Mouse (Mus musculus): ENCODE measurements around the gene Faap100.
"Not testable (repeated sequence)": the region's sequence is repeated elsewhere in the genome, so short reads cannot be mapped to it uniquely, and the experiment has no call there.

Gene Faap100

DNA sequence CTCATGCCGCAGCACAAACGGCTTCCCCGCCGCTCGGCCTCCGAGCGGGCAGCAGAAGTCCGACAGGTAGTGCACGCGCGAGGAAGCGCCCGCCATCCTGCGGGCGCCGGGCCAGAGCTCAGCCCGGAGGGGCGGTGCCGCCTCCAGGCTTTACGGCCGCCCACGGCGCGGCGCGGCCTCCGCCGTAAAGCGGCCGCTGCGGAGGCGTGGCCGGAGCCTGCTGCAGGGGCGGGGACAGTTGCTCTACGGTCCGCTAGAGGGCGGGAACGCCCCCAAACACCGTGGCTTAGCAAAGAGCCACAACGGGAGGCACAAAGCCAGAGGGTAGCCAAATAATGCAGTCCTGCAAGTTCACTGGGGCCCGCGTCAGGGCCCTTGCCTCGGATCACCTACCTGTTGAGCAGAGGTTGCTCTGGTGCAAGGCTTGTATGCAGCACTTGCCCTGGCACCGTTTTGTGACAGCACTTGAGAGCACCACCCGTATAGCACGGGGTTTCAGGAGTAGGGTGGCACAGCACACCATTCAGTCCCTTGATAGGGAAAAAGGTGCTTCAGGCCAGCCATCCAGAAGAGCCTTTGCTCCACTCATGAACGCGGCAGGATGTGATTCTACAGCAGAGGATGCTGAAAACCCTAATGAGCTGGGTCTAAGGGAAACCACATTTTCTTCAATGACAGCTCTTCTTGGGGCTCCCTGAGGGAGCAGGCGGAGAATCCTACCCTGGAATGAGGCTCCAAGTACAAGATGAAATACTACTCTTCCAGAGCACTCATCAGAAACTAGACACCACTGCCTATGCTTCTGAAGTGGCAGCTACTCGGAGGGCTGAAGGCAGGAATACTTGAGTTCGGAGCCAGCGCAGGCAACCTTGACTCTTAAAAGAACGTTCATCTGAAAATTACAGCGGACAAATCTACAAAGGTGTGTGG lies at the start of gene Faap100:
TSS of gene Faap100 (minus strand) at position 154 of the 930 bp plus-strand sequence.
- DNase-seq (ENCODE audit: low spot score in 2 of 2): peak; percentile 82 to 83

DNA sequence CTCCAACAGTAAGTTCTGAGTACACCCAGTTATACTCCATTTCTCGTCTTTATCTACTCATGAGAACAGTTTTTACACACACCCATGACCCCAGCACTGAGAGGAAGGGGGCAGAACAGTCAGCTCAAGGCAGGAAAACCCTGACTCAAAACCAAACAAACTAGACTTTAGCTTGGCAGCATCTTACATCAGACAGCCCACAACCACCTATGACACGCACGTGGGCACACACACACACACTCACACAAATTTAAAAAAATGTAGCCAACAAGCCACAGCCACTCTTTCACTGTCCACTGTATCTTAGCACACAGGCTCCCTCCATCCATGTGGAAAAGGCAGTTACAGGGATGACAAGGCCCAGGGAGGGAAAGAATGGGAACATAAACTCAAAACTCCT lies 48.2 kb upstream of the Faap100 start:
- no peak for DNase-seq (ENCODE audit: low spot score in 2 of 2)

DNA sequence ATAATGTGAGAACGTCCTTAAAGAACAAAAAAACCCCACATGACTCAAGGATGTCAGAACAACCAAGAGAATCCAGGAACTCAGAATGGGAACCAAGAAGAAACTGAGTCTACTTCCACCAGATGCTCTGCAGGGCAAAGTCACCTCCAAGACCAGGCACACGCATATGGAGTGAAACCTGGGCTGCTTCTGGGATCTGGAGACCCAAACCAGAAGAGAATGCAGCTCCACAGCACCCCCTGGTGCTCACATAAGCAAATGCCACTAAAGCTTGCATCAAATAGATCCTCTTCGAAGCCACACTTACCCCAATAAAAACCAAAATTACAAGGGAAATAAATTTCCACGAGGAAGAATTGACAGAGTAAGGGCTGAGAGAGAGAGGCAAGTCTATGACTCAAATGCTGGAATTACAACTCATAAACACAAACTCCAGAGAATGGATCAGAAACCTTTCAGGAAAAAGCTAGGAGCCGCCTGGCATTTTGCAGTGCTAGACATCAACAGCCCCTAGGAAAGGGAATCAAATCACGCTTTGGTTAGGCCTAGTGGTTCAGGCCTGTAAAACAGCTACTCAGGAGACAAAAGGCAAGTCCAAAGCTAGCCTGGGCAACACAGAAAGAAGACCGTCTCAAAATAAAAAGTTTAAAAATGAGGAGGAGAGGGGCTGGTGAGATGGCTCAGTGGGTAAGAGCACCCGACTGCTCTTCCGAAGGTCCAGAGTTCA lies 45.2 kb upstream of the Faap100 start:
- peak; percentile 37 to 64 for DNase-seq (ENCODE audit: low spot score in 2 of 2)

DNA sequence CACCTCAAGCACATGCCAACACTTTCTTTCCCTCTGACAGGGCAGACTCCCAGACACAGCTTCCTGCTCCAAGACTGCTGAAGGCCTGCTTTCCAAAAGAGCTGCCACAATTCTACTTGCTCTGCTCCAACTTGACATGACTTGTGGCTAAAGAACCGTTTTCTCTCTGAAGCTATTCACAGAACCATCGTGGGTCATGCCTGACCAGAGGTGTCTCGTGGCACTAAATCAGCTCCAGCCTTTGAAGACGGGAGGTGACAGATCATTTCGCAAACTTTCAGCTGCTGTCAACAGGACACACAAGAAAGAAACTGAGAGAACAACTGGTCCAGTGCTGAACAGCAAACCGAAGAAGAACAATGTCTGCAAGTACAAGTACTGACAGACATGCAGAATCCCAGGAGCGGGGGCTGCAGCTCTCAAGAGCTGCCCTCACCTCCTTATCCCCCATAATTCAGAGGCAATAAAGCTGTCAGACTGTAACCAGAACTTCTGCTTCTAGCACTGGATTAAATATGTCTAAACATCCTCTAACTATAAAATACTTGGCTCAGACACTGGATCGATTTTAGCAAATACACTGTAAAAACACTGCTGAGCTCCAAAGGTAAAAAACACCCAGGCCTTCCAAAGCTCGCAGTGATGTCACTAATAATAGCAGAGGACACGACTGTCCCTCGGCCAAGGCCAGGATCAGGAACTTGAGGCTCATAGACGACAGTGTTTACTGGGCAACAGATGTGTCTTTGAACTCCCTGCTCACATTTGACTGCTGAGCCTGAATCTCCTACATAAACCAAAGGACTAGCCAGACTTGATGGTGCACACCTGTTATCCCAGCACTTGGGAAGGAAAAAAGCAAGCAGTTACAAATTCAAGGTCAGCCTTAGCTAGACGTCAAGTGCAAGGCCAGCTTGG lies 44.3 kb upstream of the Faap100 start:
- no peak for DNase-seq (ENCODE audit: low spot score in 2 of 2)

DNA sequence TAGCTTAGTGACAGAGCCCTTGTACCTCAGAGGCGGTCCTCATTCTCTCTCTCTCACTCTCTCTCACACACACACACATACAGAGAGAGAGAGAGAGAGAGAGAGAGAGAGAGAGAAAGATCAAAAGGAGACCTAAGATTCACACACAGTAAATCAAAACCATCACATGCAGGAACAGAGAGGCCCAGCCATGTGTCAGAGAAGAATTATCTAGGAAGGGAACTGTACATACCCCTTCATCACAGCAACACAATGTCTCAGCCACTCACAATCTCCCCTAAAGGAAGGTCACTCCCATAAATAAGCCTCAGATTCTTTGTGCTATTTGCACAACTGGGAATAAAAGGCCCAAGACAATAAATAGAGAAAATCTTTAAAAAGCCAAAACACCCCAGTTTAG lies 40.0 kb upstream of the Faap100 start:
- no peak for DNase-seq (ENCODE audit: low spot score in 2 of 2)

DNA sequence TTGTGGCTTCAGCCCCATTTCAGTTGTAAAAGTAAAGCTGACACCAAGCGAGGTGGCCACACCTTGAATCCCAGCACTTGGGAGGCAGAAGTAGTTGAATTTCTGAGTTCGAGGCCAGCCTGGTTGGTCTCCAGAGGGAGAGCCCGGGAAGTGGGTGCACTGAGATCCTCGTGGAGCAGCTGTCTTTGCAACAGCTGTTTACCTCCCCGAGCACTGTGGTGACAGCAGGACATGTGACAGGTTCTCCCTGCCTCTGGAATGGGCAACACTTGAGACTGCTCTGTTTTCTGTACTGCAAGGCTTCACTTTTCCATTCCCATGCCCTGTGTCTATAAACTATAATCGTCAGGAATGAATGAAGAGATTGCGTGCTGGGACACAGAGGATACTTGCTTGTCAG lies 39.3 kb upstream of the Faap100 start:
- no peak for DNase-seq (ENCODE audit: low spot score in 2 of 2)

DNA sequence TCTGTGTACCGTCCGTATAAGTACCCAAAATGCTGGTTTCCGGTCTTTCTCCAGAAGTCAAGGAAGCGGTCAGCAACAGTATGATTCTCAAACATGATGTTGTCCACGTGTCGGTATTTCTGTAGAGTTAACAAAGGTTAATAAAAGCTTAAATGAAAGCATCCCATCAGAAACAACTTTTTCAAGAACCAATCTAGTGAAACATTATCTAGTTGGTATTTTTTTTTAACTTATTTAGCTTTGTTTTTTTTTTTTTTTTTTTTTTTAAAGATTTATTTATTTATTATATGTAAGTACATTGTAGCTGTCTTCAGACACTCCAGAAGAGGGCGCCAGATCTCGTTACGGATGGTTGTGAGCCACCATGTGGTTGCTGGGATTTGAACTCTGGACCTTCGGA lies 35.1 kb upstream of the Faap100 start:
- not testable (repeated sequence) for DNase-seq (ENCODE audit: low spot score in 2 of 2)

DNA sequence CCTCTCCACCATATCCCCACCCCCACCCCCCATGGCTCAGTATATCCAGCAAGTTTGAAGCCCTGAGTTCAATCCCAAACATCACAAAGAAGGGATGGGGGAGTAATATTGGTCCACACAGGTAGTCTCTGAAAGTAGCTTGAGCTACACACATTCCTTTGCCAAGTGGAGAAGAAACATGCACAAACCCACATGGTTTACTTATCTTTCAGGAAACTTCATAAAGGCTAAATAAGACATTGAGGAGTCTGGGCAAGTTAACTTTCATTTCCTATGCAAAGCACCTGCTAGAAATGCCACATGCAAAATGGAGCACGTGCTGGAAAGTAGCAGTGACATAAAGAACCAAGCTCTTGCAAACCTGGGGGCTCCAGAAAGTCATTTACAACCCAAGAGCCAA lies 27.9 kb upstream of the Faap100 start:
- no peak for DNase-seq (ENCODE audit: low spot score in 2 of 2)

DNA sequence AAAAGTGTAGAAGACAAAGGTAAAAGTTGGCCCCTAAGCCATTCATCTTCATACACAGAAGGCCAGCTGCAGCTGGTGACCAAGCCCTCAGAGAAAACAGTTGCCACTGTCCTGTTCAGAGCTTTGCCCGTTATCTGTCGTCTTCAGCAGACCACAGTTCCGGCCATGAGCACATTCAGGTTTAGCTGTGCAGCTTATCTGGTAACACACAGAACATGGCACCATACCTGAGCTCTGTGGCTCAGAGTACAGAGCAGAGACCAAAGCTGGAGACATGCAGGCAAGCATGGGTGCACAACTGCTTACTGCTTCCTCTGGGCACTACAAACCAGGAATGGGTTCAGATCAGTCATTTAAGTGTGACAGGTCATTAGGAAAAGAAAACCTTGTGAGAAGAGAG lies 27.3 kb upstream of the Faap100 start:
- no peak for DNase-seq (ENCODE audit: low spot score in 2 of 2)

DNA sequence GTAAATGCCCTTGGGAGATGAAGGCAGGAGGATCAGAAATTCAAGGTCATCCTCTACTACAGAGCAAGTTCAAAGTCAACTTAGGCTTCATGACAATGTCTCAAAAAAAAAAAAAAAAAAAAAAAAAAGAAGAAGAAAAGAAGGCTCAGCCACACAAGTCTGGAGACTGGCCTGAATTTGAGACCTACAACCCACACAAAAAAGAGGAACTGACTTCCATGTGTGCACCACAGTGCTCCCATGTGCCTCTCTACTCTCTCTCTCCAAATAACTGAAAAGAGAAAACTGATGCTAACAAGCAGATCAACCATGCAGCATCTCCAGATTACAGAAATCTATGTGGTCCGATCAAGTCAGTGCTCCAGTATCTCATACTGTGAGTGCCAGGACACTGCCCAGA lies 26.2 kb upstream of the Faap100 start:
- no peak for DNase-seq (ENCODE audit: low spot score in 2 of 2)

DNA sequence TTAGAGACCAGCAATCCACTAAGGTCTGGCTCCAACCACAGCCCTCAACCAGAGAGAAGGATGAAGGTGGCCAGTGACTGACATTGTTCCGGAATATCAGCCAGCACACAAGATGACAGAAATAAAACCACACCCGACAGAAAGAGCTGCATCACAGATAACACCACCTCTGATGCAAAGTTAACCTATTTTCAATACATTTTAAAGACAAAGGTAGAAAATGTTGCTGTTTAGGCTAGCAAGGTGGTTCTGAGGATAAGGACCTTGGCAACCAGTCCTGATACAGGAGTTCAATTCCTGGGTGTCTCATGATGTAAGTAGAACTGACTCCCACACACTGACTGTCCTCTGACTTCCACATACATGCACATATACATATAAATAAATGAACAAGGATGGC lies 20.8 kb upstream of the Faap100 start:
- DNase-seq (ENCODE audit: low spot score in 2 of 2): no peak

DNA sequence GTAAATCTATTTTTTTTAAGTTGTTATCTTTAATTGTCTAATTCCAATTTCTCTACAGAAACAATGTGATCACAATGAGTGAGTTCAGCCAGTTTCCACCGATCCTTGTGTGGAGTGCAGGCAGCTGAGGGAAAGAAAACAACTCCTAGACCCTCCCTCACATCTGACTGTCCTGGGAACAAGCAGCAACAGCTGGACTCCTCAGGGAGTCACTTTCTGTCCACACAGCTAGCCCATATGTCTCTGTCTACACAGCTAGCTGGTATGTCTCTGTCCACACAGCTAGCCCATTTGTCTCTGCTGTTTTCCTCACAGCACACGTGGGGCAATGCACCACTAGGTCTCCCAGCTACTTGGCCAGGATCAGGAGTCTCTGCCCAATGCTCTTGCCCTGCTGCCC lies 19.0 kb upstream of the Faap100 start:
- DNase-seq (ENCODE audit: low spot score in 2 of 2): no peak

DNA sequence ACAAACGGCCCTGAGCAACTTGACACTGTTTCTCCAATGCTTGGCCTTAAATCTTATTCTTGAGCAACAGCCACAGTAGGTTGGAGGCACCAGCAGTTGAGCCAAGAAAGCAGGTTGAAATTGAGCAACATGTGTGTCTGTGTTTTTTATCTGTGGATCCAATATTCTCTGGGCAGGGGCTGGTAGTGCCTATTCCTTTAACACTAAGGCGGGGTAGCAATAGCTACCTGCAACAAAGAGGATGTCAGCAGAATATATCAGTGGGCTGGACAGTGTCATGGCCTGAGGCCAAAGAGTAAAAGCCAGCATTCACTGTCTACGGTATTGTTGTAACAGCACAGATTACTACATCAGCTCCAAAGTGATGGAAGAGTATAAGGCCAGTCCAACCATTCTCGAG lies 17.1 kb upstream of the Faap100 start:
- no peak for DNase-seq (ENCODE audit: low spot score in 2 of 2)

DNA sequence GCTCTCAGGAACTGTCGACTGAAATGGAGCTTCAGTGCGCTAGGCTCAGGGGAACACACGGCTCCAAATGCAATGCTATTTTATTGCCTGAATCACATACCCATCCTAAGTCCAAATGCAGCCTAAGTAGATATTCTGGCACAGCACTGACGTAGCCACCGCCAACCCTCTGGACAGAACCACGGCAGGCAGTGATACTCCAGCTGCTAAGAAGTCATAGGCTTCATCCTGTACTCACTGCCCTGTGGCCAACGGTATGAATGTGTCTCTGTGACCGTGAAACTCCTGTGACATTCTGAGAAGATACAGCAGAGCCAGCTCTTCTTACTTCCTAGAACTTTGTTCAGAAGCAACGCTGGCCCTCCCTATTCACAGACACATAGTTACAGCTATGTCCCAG lies 10.0 kb upstream of the Faap100 start:
- no peak for DNase-seq (ENCODE audit: low spot score in 2 of 2)

DNA sequence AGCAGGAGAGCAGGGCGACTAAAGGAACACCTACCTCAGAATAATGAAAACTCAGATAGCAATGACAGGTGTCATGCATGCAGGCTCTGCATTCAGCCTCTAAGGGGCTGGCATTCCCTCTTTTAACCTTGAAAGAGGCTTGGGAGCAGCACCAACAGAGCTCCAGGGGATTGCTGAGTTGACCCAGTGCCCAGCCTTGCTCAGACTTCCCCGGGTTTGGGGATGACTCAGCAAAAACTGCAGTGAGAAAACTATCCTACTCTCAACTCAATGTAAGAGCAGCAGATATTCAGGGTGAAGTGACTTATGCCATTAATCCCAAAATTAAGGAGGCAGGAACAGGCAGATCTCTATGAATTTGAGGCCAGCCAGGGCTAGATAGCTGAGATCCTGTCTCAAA lies 8.6 kb upstream of the Faap100 start:
- no peak for DNase-seq (ENCODE audit: low spot score in 2 of 2)

DNA sequence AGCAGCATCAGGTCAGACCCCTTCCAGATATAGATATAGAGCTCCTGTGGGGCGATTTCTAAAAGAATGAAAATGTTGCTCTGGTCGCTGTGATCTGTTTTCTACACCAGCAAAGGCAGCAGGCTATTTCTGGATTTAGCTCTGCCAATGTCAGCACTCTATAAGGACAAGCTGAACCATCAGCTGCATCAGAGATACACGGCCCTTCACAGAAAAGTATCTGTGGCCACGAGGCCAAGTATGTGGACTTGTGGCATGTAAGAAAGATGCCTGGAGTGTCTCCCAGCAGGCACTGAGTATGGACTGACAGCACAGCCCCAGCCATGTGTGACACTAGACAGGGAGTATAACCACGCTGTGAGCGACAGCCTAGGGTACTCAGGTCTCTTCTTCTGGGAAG lies 8.1 kb upstream of the Faap100 start:
- DNase-seq (ENCODE audit: low spot score in 2 of 2): no peak

DNA sequence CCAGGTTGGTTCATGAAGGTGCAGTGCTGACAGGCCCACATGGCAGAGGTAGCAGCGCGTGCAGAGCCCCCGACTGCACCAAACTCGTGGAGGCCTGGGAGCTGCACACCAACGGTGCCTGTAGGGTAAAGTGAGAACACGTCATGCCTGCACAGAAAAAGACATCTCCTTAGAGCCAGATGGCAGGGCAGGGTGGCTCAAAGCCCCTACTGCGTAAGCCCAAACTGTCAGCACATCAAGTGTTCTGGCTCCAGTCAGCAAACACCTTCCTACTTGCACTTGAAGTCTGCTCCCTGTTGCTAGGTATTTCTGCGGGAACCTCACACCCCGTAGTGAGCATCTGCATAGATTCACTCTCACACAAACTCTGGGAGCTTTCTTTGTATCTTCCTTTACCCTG lies 3.9 kb upstream of the Faap100 start:
- peak; percentile 47 to 67 for DNase-seq (ENCODE audit: low spot score in 2 of 2)

DNA sequence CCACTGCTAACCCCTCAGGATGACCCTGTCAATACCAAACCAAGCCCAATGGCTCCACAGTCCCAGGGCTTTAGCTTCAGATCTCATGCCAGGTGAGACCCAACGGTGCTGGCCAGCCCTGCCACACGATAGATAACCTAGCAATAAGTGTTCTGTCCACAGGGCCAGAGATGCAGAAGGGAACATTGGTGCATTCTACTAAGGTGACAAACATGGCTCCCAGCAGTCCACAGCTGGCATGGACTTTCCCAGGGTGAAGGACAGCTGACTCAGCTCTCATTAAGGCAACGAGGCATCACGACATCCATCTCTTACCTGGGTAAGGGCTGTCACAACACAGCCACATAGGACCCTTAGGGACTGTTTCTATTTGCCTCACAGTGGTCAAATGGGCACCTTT lies 2.6 kb upstream of the Faap100 start:
- no peak for DNase-seq (ENCODE audit: low spot score in 2 of 2)

DNA sequence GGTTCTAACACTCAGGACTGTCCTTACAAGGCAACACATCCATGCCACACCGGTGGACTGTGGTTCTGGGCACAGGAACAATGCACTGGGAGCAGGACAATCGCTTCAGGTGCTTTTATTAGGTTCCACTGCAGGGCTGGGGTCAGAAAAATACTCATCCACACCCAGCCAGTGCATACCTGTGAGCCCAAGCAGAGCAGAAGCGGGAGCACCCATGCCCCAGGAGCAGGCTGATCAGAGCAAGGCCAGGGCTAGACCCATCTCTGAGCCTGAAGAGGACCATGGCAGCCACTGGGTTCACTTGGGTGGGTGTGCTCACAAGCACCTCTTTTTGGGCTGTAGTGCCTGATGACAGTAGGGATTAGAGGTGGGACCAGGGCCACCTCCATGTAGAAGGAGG lies 1.7 kb upstream of the Faap100 start:
- no peak for DNase-seq (ENCODE audit: low spot score in 2 of 2)

DNA sequence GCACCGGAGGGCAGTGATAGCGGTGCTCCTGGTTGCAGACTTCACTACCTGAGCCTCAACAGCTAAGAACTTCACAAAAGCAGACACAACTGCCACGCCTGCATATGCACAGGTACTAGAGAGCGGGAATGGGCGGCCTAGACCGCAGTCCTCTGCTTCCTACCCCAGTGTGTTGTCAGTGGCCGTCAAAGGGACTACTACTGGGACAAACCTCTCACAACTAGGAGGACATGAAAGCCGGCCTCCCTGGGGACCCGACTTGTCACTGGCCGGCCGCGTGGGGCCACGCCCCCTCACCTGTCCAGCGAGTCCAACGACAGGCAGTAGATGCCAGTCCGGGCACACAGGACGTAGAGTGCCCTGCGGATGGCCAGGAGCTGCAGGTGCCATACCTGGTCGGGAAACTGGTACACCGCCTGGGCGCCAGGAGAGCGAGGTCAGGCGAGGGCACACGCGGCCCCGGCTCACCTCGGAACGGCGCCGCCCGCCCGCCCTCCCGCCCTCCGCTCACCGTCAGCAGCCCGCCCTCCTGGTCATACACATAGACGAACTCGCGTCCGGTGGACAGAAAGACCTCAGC lies 443 bp downstream of the Faap100 start:
- no peak for DNase-seq (ENCODE audit: low spot score in 2 of 2)

DNA sequence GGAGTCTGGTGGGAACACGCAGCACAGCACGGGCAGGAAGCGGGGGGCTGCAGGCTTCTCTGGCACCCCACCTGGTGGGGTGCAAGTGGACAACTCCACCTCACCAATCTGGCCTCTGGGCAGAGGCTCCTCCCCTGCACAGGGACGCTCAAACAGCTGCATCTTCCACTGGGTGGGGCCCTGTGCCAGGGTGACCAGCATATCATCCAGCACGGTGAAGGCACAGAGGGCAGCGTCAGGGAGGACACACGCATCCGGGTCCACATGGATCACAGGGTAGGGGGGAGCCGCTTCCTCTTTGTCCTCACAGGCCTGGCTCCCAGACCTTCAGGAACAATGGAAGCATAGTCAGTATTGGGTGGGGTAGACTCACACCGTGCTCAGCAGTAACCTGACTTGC lies 1.2 kb downstream of the Faap100 start:
- no peak for DNase-seq (ENCODE audit: low spot score in 2 of 2)
